Mouse (Mus musculus) erythroblast, embryonic 14.5 days (primary cell): ENCODE measurements around the gene Prokr2.

Experiments used
- GATA1 ChIP-seq: IDR thresholded peaks from 2 replicates; pipeline ENCODE4 v1.6.1; 2012; ENCODE audit warnings: low read length, inconsistent platforms, mixed read lengths
- TAL1 ChIP-seq: IDR thresholded peaks from 3 replicates; pipeline ENCODE4 v1.6.1; 2012; ENCODE audit warnings: low read length, inconsistent platforms, mixed read lengths

- no peak for TF ChIP-seq TAL1
- TF ChIP-seq GATA1 = no peak
Measured at GRCm38 (mm10) chr2:132305988-132306387, 79.3 kb downstream of the Prokr2 start.
